Mouse (Mus musculus) retina, embryonic 14.5 days (tissue): ENCODE measurements around the gene Rad51.

Experiments used
- DNase-seq: peaks from one replicate; pipeline ENCODE4 v3.0.0-alpha.2; 2015; ENCODE audit warnings: low spot score

The Rad51 gene

GRCm38 (mm10) chr2:119163999-119164398 is 51.4 kb downstream of the Rad51 start:
- DNase-seq: no peak

- no peak for DNase-seq
These were observed 52.8 kb downstream of the Rad51 start for GRCm38 (mm10) chr2:119165401-119165800.

GRCm38 (mm10) chr2:119166901-119167865 is 54.6 kb downstream of the Rad51 start, which contains the start of gene Gchfr:
Gene Gchfr (plus strand): TSS chr2:119167773.
- peak; percentile 77 for DNase-seq

GRCm38 (mm10) chr2:119167866-119168256 is 55.3 kb downstream of the Rad51 start:
- DNase-seq: no peak

- DNase-seq: no peak
These were observed 57.7 kb downstream of the Rad51 start for GRCm38 (mm10) chr2:119170282-119170681.

- DNase-seq: no peak
These were observed 59.0 kb downstream of the Rad51 start for GRCm38 (mm10) chr2:119171574-119171973.

GRCm38 (mm10) chr2:119172446-119172845 is 59.9 kb downstream of the Rad51 start:
- DNase-seq: no peak

- DNase-seq: peak; percentile 55
These were observed 60.4 kb downstream of the Rad51 start for GRCm38 (mm10) chr2:119172862-119173576.

GRCm38 (mm10) chr2:119173991-119174651 is 61.5 kb downstream of the Rad51 start, which contains the start of gene Gm14137:
Gene Gm14137 (plus strand): TSS chr2:119174509.
- DNase-seq: no peak

GRCm38 (mm10) chr2:119174866-119175265 is 62.3 kb downstream of the Rad51 start:
- DNase-seq: no peak

GRCm38 (mm10) chr2:119175614-119176013 is 63.0 kb downstream of the Rad51 start:
- DNase-seq: no peak

GRCm38 (mm10) chr2:119176761-119177160 is 64.2 kb downstream of the Rad51 start:
- DNase-seq: no peak

- DNase-seq: no peak
These were observed 64.9 kb downstream of the Rad51 start for GRCm38 (mm10) chr2:119177384-119177939.

GRCm38 (mm10) chr2:119182914-119183313 is 70.3 kb downstream of the Rad51 start:
- no peak for DNase-seq

- DNase-seq: peak; percentile 89
These were observed 76.6 kb downstream of the Rad51 start for GRCm38 (mm10) chr2:119189029-119189710.

- no peak for DNase-seq
These were observed 78.4 kb downstream of the Rad51 start for GRCm38 (mm10) chr2:119190969-119191368.

- no peak for DNase-seq
These were observed 81.5 kb downstream of the Rad51 start for GRCm38 (mm10) chr2:119194140-119194539.

- no peak for DNase-seq
These were observed 83.9 kb downstream of the Rad51 start for GRCm38 (mm10) chr2:119196316-119197108.
